Mouse (Mus musculus) layer of hippocampus, postnatal 25 days (tissue): ENCODE measurements around the gene Gpr107. TPM values are rescaled to one million over a fixed set of nuclear protein-coding genes. Genes with fewer than 3 reads are reported as not detected.

ENCODE experiments used
- DNase-seq, 2 experiments: peaks; one replicate each; pipeline ENCODE4 v3.0.0; 2022; ENCODE audit warnings: mixed read lengths in 2 of 2, low spot score in 1 of 2; ENCODE audit errors: extremely low spot score in 1 of 2
- total RNA-seq, 2 experiments: library from RNA; stranded (reverse); gene quantifications; 2 replicates each; pipeline ENCODE4 v1.2.3; 2021

The Gpr107 gene
- total RNA-seq, 2 experiments from 2014 or later = 45.2 to 49.6 TPM

DNA sequence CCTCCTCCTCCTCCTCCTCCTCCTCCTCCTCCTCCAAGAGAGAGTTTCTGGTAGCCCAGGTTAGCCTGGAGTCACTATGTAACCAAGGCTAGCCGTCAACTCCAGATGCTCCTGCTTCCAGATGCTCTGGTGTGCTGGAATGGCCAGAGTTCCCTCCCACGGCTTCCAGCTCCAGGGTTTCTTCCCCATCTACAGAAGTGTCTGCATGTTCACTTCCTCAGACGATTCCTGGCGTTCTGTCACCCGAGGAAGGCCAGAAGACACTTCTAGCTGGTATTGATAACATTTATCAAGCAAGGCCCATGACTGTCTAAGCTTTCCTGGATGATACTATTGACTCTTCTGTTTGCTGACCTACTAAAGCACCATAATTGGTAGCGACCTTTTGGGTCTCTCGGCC, 27.0 kb upstream of the Gpr107 start:
- no peak for DNase-seq

DNA sequence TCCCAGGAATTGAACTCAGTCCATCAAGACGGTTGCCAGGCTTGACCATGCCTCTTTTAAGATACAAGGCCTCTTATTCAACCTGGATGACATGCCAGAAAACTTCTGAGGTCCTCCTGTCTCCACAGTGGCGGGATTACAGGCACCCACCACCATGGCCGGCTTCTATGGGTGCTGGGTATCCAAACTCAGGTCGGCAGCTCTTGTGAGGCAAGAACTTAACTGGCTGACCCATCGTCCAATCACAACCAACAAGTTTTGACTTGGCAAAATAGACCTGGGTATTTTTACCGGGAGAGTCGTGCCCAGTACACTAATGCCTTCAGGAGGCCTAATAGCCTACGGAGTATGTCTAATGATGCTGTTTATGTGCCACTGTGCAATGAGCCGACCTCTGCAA, 26.1 kb upstream of the Gpr107 start:
- DNase-seq = no peak

- DNase-seq = no peak
Measured at GRCm38 (mm10) chr2:31127219-31127618, 24.9 kb upstream of the Gpr107 start.

DNA sequence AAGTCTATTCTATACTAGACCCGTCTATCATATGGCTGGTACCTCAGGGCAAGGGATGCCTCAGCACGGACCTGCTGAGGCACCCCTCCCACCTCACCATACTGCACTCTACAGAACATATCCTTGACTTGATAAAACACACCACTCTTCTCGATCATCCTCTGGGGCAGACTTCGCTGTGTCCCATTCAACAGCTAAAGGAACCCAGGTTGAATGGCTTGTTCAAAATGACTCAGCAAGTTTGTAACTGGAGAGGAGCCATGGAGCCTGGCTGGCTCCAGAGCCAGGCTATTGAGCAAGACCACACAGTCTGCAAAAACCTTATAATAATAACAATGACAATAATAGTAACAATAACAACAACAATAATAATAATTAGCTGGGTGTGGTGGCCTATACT, 24.2 kb upstream of the Gpr107 start:
- no peak for DNase-seq

GRCm38 (mm10) chr2:31129742-31130518, 22.2 kb upstream of the Gpr107 start:
- no peak for DNase-seq

- DNase-seq = no peak
Measured at GRCm38 (mm10) chr2:31130815-31131299, 21.3 kb upstream of the Gpr107 start.

GRCm38 (mm10) chr2:31132682-31133081, 19.4 kb upstream of the Gpr107 start:
- no peak for DNase-seq

GRCm38 (mm10) chr2:31133981-31134380, 18.1 kb upstream of the Gpr107 start:
- no peak for DNase-seq

DNA sequence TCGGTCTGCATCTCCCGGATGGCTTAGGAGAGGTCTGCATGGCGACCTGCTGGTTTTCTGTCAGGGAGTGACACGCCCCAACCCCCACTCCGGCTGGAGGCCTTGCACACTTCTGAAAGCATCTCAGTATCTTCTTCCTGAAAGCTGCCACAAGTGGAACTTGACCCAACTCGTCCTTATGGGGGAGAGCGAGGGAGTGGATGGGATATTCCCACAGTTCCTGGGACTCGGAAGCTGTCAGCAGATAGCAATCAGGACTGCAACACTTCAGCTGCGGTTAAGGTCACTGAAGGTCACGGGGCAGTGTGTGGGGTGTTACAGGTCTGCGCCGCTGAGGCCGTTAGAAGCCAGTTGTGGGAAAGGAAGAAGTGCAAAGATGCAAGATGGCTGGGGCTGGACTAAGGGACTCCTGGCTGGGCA, 16.6 kb upstream of the Gpr107 start:
- DNase-seq = no peak

DNA sequence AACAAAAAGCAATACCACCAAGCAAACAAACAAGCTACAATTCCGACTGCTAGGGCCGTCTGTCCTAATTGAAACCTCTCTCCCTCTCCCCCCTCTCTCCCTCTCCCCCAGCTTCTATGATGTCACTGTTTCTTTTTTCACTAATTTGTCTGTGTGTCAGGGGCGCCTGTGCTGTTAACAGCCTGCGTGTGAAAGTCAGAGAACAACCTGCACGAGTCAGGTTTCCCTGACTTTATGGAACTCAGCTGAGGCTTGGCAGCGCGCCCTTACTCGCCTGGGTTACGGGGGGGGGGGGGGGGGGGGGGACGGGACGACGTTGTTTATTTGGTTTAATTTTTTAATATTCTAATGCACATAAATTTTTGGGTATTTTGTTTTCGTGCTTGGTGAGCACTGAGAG, 15.8 kb upstream of the Gpr107 start:
- DNase-seq = no peak

GRCm38 (mm10) chr2:31137018-31137590, 15.0 kb upstream of the Gpr107 start:
- no peak for DNase-seq

DNA sequence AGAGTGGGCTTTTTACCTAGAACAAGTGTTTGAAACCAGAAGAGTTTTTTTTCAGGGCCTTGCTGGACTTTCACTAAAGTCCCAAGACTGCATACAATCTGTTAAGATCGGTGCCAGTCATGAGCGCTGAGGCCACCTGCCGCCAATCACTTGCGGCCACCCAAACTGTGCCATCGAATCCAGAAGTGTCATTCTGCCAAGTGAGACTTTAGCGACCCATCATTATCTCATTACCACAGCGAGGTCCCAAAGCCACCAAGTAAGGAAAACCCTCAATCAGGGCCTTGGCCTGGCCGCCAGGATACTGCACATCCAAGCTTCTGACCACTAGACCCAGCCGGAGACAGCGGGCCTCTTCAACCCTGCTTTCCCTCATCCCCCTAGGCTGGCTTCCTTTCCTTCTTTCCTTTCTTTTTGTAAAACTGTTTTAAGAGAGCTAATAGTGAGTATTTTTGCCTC, 12.9 kb upstream of the Gpr107 start:
- no peak for DNase-seq

- DNase-seq = no peak
Measured at GRCm38 (mm10) chr2:31139991-31140771, 11.9 kb upstream of the Gpr107 start.

- no peak for DNase-seq
Measured at GRCm38 (mm10) chr2:31140772-31141073, 11.4 kb upstream of the Gpr107 start.

- peak; percentile 25 to 27 for DNase-seq
Measured at GRCm38 (mm10) chr2:31141074-31141866, 10.8 kb upstream of the Gpr107 start.

GRCm38 (mm10) chr2:31141867-31142454, 10.2 kb upstream of the Gpr107 start, which contains the start of gene Fnbp1:
Gene Fnbp1 (minus strand): TSS chr2:31142008.
- peak; percentile 73 to 81 for DNase-seq

- DNase-seq = no peak
Measured at GRCm38 (mm10) chr2:31142505-31142904, 9.6 kb upstream of the Gpr107 start.

DNA sequence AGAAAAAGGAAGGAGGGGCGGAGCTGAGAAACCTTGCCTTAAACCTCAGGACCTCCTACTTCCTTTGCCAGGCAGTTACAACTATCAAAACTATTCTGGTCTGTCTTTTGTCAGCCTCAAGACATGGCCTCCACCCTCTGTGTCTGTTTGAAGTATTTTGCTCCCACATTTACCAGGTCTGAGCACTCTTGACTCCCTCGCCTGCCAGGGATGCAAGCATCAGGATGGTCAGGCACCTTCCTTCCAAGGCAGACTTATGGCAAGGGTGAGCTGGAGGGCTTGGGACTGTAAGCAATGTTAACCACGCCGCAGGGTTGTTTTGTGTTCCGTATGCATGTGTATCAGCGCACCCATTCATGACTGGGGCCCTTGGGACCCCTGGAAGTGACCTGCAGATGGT, 8.8 kb upstream of the Gpr107 start:
- DNase-seq = no peak

- DNase-seq = no peak
Measured at GRCm38 (mm10) chr2:31143768-31144695, 8.1 kb upstream of the Gpr107 start.
